Mouse (Mus musculus) kidney, postnatal 0 days (tissue): ENCODE results near the gene Fibcd1. TPM values are rescaled to one million over a fixed set of nuclear protein-coding genes. Genes with fewer than 3 reads are reported as not detected.

Experiments
- ATAC-seq: fragments of 200-750 bp; cut with Nextera tagmentation; replicated peaks from 2 replicates; pipeline ENCODE4 v1.8.0; 2017; ENCODE audit warnings: low read depth, moderate number of reproducible peaks, moderate TSS enrichment, moderate library complexity; ENCODE audit not compliant: low FRiP score
- DNase-seq: peaks from one replicate; pipeline ENCODE4 v3.0.0-alpha.2; 2016; ENCODE audit warnings: low spot score
- H3K27ac ChIP-seq: fragments of 300-500 bp; sonication (generic); 2 replicates; pipeline ENCODE4 v1.5.1; 2014; ENCODE audit warnings: mild to moderate bottlenecking
- H3K27me3 ChIP-seq: fragments of 300-500 bp; sonication (generic); 2 replicates; pipeline ENCODE4 v1.6.1; 2014; ENCODE audit warnings: low read length, mixed read lengths; ENCODE audit not compliant: insufficient read depth
- H3K36me3 ChIP-seq: fragments of 300-500 bp; sonication (generic); 2 replicates; pipeline ENCODE4 v1.6.1; 2014; ENCODE audit warnings: low read length, mixed read lengths; ENCODE audit not compliant: insufficient read depth
- H3K4me1 ChIP-seq: fragments of 300-500 bp; sonication (generic); replicated peaks from 2 replicates; pipeline ENCODE4 v1.6.1; 2014; ENCODE audit warnings: antibody characterized with exemption, low read length, mixed read lengths; ENCODE audit not compliant: insufficient read depth
- H3K4me2 ChIP-seq: fragments of 300-500 bp; sonication (generic); 2 replicates; pipeline ENCODE4 v1.6.1; 2014; ENCODE audit warnings: mild to moderate bottlenecking, low read length, moderate library complexity, mixed read lengths
- H3K4me3 ChIP-seq: fragments of 300-500 bp; sonication (generic); replicated peaks from 2 replicates; pipeline ENCODE4 v1.5.1; 2014; ENCODE audit warnings: low read depth, low read length
- H3K9ac ChIP-seq: fragments of 300-500 bp; sonication (generic); 2 replicates; pipeline ENCODE4 v1.6.1; 2014; ENCODE audit warnings: low read depth, low read length
- H3K9me3 ChIP-seq: fragments of 300-500 bp; sonication (generic); replicated peaks from 2 replicates; pipeline ENCODE4 v1.6.1; 2016; ENCODE audit warnings: low read length, inconsistent platforms, mixed read lengths
- CTCF ChIP-seq: IDR thresholded peaks from 2 replicates; pipeline ENCODE4 v1.5.1; 2016; ENCODE audit warnings: antibody characterized with exemption, low read depth, mild to moderate bottlenecking, moderate library complexity
- WGBS: fragments of 180-500 bp; shearing (Covaris S2); extraction: QIAGEN DNeasy Blood & Tissue Kit; methylation state at CpG from one replicate; pipeline ENCODE4 v1.1.7; 2014; 5-methylcytosine and 5-hydroxymethylcytosine counted together
- polyA plus RNA-seq: library from polyadenylated mRNA; unstranded; fragments of >200 nt; fragmentation: Nextera tagmentation; extraction: Ambion mirVana; gene quantifications from 2 replicates; pipeline ENCODE4 v1.2.1, GENCODE M21; 2015

Gene Fibcd1
- polyA plus RNA-seq, 1 experiment from 2014 or later: 0.75 TPM

- ATAC-seq (no peak), DNase-seq (no peak)
- 99% methylated on average over 3 of the region's 3 CpGs for WGBS
- peaks cover 83% of the 10 kb centered on the region for H3K36me3 ChIP-seq
- H3K4me1 ChIP-seq: no peaks in the 10 kb centered on the region
- no peak for TF ChIP-seq CTCF
- H3K27ac ChIP-seq: no peak overlapping the region
- H3K9me3 ChIP-seq: no peaks in the 10 kb centered on the region
- no peak overlapping the region for H3K9ac ChIP-seq
- no peak overlapping the region for H3K4me2 ChIP-seq
- H3K4me3 ChIP-seq: no peak overlapping the region
- no peaks in the 10 kb centered on the region for H3K27me3 ChIP-seq
These were observed 48.9 kb downstream of the Fibcd1 start for GRCm38 (mm10) chr2:31796943-31797342.

- Histone ChIP-seq H3K4me2 (no peak overlapping the region), H3K9ac (no peak overlapping the region), H3K36me3 (peaks cover 71% of the 10 kb centered on the region), H3K27ac (no peak overlapping the region), H3K9me3 (no peaks in the 10 kb centered on the region), H3K4me1 (0 out of 2 replicates have a peak, but pooled peaks cover 3% of the 10 kb centered on the region), H3K27me3 (no peaks in the 10 kb centered on the region), H3K4me3 (no peak overlapping the region)
- 80% methylated on average over 6 of the region's 6 CpGs for WGBS
- DNase-seq (no peak), ATAC-seq (no peak)
- TF ChIP-seq CTCF: peak; percentile 54
These were observed 53.2 kb downstream of the Fibcd1 start for GRCm38 (mm10) chr2:31792611-31793010.

DNA sequence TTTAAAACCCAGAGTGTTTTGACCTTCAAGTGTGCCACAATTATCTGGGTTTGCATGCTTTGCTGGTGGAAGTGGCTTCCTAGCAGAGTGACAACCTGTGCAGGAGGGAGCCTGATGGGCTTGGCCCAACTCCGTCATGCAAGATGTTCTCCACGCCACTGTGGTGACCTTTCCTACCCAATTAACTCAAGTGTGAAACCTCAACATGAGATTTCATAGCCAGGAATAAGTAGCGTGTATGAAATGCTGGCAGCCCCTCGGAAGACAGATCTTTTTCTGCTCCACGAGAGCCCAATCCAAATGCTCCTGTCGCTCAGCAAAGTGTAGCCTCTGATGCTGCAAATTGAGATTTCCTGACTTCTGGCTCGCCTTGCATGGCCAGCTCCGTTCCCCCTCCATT, 54.5 kb downstream of the Fibcd1 start:
- H3K27me3 ChIP-seq: no peaks in the 10 kb centered on the region

GRCm38 (mm10) chr2:31790728-31791251, 55.0 kb downstream of the Fibcd1 start:
- WGBS: 78% methylated on average over 13 of the region's 13 CpGs
- H3K36me3 ChIP-seq: peaks cover 65% of the 10 kb centered on the region
- no peak overlapping the region for H3K4me3 ChIP-seq
- no peak for DNase-seq
- H3K4me1 ChIP-seq: 0 out of 2 replicates have a peak, but pooled peaks cover 3% of the 10 kb centered on the region
- no peak for TF ChIP-seq CTCF
- no peaks in the 10 kb centered on the region for H3K9me3 ChIP-seq
- no peak overlapping the region for H3K4me2 ChIP-seq
- peak; percentile 17; the same call in 1 of the 2 replicates for ATAC-seq
- no peaks in the 10 kb centered on the region for H3K27me3 ChIP-seq
- no peak overlapping the region for H3K9ac ChIP-seq
- H3K27ac ChIP-seq: peak overlapping the region; percentile 25; the same call in 1 of the 2 replicates

More for the DNA sequence above, 54.5 kb downstream of the Fibcd1 start:
- DNase-seq: no peak
- 0 out of 2 replicates have a peak, but pooled peaks cover 3% of the 10 kb centered on the region for H3K4me1 ChIP-seq
- TF ChIP-seq CTCF: no peak
- WGBS: 69% methylated on average over 8 of the region's 8 CpGs
- no peak overlapping the region for H3K4me2 ChIP-seq
- H3K27ac ChIP-seq: peak overlapping the region; percentile 25; the same call in 1 of the 2 replicates
- ATAC-seq: no peak
- no peaks in the 10 kb centered on the region for H3K9me3 ChIP-seq
- H3K4me3 ChIP-seq: no peak overlapping the region
- peaks cover 65% of the 10 kb centered on the region for H3K36me3 ChIP-seq
- no peak overlapping the region for H3K9ac ChIP-seq

GRCm38 (mm10) chr2:31789215-31789614, 56.6 kb downstream of the Fibcd1 start:
- H3K9ac ChIP-seq: no peak overlapping the region
- H3K9me3 ChIP-seq: no peaks in the 10 kb centered on the region
- ATAC-seq (no peak), DNase-seq (no peak)
- no peak overlapping the region for H3K4me3 ChIP-seq
- no peak overlapping the region for H3K27ac ChIP-seq
- 0 out of 2 replicates have a peak, but pooled peaks cover 3% of the 10 kb centered on the region for H3K4me1 ChIP-seq
- H3K27me3 ChIP-seq: no peaks in the 10 kb centered on the region
- WGBS: 78% methylated on average over 2 of the region's 2 CpGs
- no peak overlapping the region for H3K4me2 ChIP-seq
- TF ChIP-seq CTCF: no peak
- H3K36me3 ChIP-seq: peaks cover 67% of the 10 kb centered on the region

- H3K4me1 ChIP-seq: 0 out of 2 replicates have a peak, but pooled peaks cover 3% of the 10 kb centered on the region
- WGBS: 83% methylated on average over 3 of the region's 3 CpGs
- TF ChIP-seq CTCF: peak; percentile 56
- no peaks in the 10 kb centered on the region for H3K27me3 ChIP-seq
- DNase-seq (no peak), ATAC-seq (no peak)
- no peak overlapping the region for H3K4me3 ChIP-seq
- no peak overlapping the region for H3K27ac ChIP-seq
- H3K4me2 ChIP-seq: no peak overlapping the region
- H3K9me3 ChIP-seq: no peaks in the 10 kb centered on the region
- peaks cover 66% of the 10 kb centered on the region for H3K36me3 ChIP-seq
- H3K9ac ChIP-seq: no peak overlapping the region
These were observed 57.6 kb downstream of the Fibcd1 start for GRCm38 (mm10) chr2:31788227-31788626.
